Mouse (Mus musculus) liver, embryonic 13.5 days (tissue): ENCODE results near the gene 0610030E20Rik. TPM values are rescaled to one million over a fixed set of nuclear protein-coding genes. Genes with fewer than 3 reads are reported as not detected.

ENCODE experiments used
- ATAC-seq: fragments of 200-750 bp; cut with Nextera tagmentation; 2 replicates; pipeline ENCODE4 v1.8.0; 2017; ENCODE audit warnings: low read depth, mild to moderate bottlenecking, moderate number of reproducible peaks, moderate library complexity
- DNase-seq: peaks from one replicate; pipeline ENCODE4 v3.0.0; 2022
- H3K27ac ChIP-seq: fragments of 300-500 bp; sonication (generic); 2 replicates; pipeline ENCODE4 v1.5.1; 2015; ENCODE audit warnings: moderate library complexity, mild to moderate bottlenecking, inconsistent platforms
- H3K27me3 ChIP-seq: fragments of 300-500 bp; sonication (generic); 2 replicates; pipeline ENCODE4 v1.6.1; 2015; ENCODE audit warnings: mild to moderate bottlenecking, inconsistent platforms
- H3K36me3 ChIP-seq: fragments of 300-500 bp; sonication (generic); 2 replicates; pipeline ENCODE4 v1.6.1; 2015; ENCODE audit warnings: mild to moderate bottlenecking, inconsistent platforms
- H3K4me1 ChIP-seq: fragments of 300-500 bp; sonication (generic); replicated peaks from 2 replicates; pipeline ENCODE4 v1.6.1; 2015; ENCODE audit warnings: inconsistent platforms
- H3K4me2 ChIP-seq: fragments of 300-500 bp; sonication (generic); 2 replicates; pipeline ENCODE4 v1.6.1; 2015; ENCODE audit warnings: inconsistent platforms, mild to moderate bottlenecking, moderate library complexity
- H3K4me3 ChIP-seq: fragments of 300-500 bp; sonication (generic); replicated peaks from 2 replicates; pipeline ENCODE4 v1.5.1; 2015; ENCODE audit warnings: mild to moderate bottlenecking, inconsistent platforms
- H3K9ac ChIP-seq: fragments of 300-500 bp; sonication (generic); 2 replicates; pipeline ENCODE4 v1.6.1; 2015; ENCODE audit warnings: mild to moderate bottlenecking, inconsistent platforms
- H3K9me3 ChIP-seq: fragments of 300-500 bp; sonication (generic); replicated peaks from 2 replicates; pipeline ENCODE4 v1.6.1; 2016; ENCODE audit warnings: inconsistent platforms
- WGBS: fragments of 180-500 bp; shearing (Covaris S2); methylation state at CpG from one replicate; pipeline ENCODE4 v1.1.7; 2015; ENCODE audit not compliant: insufficient replicate concordance; 5-methylcytosine and 5-hydroxymethylcytosine counted together
- polyA plus RNA-seq: library from polyadenylated mRNA; unstranded; fragments of >200 nt; fragmentation: Nextera tagmentation; extraction: Ambion mirVana; gene quantifications from 2 replicates; pipeline ENCODE4 v1.2.1, GENCODE M21; 2015

0610030E20Rik gene
- polyA plus RNA-seq, 1 experiment from 2014 or later = 14.5 TPM

DNA sequence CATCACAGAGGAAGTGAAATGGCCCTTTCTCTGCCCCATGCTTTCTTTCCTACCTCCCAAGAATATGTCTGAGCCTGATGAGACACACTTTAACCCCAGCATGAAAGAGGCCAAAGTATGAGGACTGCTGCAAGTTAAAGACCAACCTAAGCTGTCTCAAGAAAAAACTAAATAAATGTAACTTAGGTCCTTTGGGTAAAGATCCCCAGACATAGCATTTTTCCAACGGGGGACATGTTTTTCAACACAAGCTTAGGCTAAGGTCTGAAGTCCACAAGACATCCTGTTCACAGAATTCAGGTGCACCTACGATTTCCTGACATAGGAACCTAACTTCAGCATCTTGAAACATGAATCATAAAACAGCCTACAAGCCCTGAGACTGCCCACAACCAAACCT is 3.1 kb downstream of the 0610030E20Rik start:
- peaks cover 20% of the 10 kb centered on the region for H3K27me3 ChIP-seq
- H3K27ac ChIP-seq = no peak overlapping the region
- H3K4me1 ChIP-seq = peaks cover 86% of the 10 kb centered on the region
- no peak for ATAC-seq
- H3K9ac ChIP-seq = no peak overlapping the region
- H3K4me2 ChIP-seq = no peak overlapping the region
- peaks cover 31% of the 10 kb centered on the region for H3K36me3 ChIP-seq
- H3K9me3 ChIP-seq = no peaks in the 10 kb centered on the region
- no peak overlapping the region for H3K4me3 ChIP-seq
- DNase-seq = no peak
- WGBS = 70% methylated on average over 2 of the region's 2 CpGs

GRCm38 (mm10) chr6:72352636-72353405 is 5.7 kb downstream of the 0610030E20Rik start:
- peaks cover 42% of the 10 kb centered on the region for H3K27me3 ChIP-seq
- no peak overlapping the region for H3K9ac ChIP-seq
- H3K4me1 ChIP-seq = peaks cover 89% of the 10 kb centered on the region
- H3K4me2 ChIP-seq = peak overlapping the region; percentile 7; the same call in 1 of the 2 replicates
- no peaks in the 10 kb centered on the region for H3K9me3 ChIP-seq
- ATAC-seq (no peak), DNase-seq (no peak)
- WGBS = 66% methylated on average over 5 of the region's 5 CpGs
- H3K4me3 ChIP-seq = no peak overlapping the region
- peaks cover 36% of the 10 kb centered on the region for H3K36me3 ChIP-seq
- peak overlapping the region; percentile 25; the same call in 1 of the 2 replicates for H3K27ac ChIP-seq

GRCm38 (mm10) chr6:72354025-72354424 is 6.9 kb downstream of the 0610030E20Rik start:
- no peak overlapping the region for H3K9ac ChIP-seq
- peaks cover 38% of the 10 kb centered on the region for H3K36me3 ChIP-seq
- peaks cover 89% of the 10 kb centered on the region for H3K4me1 ChIP-seq
- peak overlapping the region; percentile 73; the same call in 1 of the 2 replicates for H3K4me2 ChIP-seq
- H3K9me3 ChIP-seq = no peaks in the 10 kb centered on the region
- H3K27ac ChIP-seq = peak overlapping the region; percentile 25; the same call in 1 of the 2 replicates
- H3K27me3 ChIP-seq = peaks cover 44% of the 10 kb centered on the region
- H3K4me3 ChIP-seq = no peak overlapping the region
- WGBS = 76% methylated on average over 1 of the region's 1 CpGs
- ATAC-seq = no peak
- no peak for DNase-seq

DNA sequence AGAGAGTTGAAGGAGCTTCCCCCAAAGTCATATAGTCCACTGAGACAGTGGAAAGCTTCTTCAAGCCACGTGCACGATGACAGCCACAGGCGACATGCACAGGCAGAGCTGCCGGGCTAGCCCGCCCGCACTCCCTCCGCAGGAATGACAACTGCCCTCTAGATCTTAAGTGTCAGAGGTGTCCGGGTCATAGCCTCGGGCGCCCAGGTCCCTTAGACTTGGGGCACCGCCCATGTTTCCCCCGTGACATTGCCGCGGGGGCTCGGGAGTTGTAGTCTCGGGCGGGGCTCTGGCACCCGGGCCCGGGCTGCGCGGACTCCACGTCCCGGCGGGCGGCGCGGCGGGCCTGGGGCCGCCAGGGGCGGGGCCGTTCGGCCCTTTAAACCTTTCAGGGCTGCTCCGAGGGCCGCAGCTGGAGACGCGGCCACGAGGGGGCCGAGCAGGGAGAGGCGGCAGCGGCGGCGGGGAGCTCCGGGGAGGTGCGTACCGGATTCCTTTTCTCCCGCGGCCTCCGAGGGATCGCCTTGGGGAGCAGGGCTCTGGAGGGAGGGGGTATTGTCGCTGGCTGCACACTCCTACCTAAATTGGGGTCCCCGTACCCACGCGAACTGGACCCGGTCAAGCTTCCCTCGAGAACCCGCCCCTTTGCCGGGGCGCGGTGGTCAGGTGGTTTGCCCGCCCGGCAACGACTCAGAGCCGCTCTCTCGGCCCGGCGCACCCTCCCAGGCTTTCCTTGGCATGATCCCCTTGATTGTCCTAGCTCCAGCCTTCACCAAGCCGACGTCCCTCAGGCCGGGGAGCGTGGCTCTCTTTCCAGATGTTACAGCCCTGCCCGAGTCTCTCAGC is 8.2 kb downstream of the 0610030E20Rik start, which contains the start of gene Tmem150a:
Gene Tmem150a (plus strand): TSS at position 382 of the 846 bp plus-strand sequence.
- 1% methylated on average over 70 of the region's 71 CpGs for WGBS

DNA sequence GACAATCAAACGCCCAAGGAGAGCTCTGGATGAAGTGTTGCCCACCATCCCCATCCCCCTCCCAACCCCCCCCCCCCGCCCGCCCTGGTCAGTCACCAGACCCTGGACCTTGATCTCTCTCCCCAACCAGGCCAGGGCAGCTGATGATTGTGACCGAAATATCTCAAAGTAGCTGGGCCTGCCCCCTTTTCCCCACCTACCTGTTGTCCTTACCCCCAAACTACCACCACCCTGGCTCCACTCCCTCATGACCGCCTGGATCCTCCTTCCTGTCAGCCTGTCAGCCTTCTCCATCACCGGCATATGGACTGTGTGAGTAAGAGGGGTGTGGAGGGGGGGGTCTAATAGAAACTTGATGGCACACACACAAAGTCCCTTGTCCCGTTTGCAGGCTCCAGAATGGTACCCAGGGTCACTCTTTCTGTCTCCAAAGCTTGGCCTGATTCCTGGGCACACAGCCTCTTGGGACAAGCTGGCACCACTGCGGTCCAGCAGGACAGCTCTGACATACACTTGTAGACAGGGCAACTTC is 8.9 kb downstream of the 0610030E20Rik start:
- Histone ChIP-seq H3K9me3 (no peaks in the 10 kb centered on the region), H3K36me3 (peaks cover 39% of the 10 kb centered on the region), H3K4me1 (peaks cover 89% of the 10 kb centered on the region), H3K27me3 (peaks cover 44% of the 10 kb centered on the region), H3K4me3 (peak overlapping the region; percentile 60), H3K9ac (peak overlapping the region; percentile 57), H3K4me2 (peak overlapping the region; percentile 73), H3K27ac (peak overlapping the region; percentile 64)
- 53% methylated on average over 6 of the region's 8 CpGs for WGBS
- DNase-seq = no peak
- no peak for ATAC-seq

More for the DNA sequence above, 8.2 kb downstream of the 0610030E20Rik start, which contains the start of gene Tmem150a:
- Histone ChIP-seq H3K27ac (peak within 1 kb of the TSS; percentile 64), H3K27me3 (peaks cover 44% of the 10 kb centered on the region), H3K4me2 (peak within 1 kb of the TSS; percentile 73), H3K9me3 (no peaks in the 10 kb centered on the region), H3K4me3 (peak within 1 kb of the TSS; percentile 60), H3K4me1 (peaks cover 89% of the 10 kb centered on the region), H3K9ac (peak within 1 kb of the TSS; percentile 57), H3K36me3 (peaks cover 38% of the 10 kb centered on the region)
- ATAC-seq = peak; percentile 46
- peak; percentile 49 for DNase-seq

GRCm38 (mm10) chr6:72357164-72358079 is 10.3 kb downstream of the 0610030E20Rik start:
- Histone ChIP-seq H3K4me3 (no peak overlapping the region), H3K36me3 (peaks cover 35% of the 10 kb centered on the region), H3K27me3 (peaks cover 44% of the 10 kb centered on the region), H3K9ac (no peak overlapping the region), H3K27ac (no peak overlapping the region), H3K4me1 (peaks cover 85% of the 10 kb centered on the region), H3K4me2 (0 out of 2 replicates have a peak overlapping the region, but pooled peaks have one; percentile 73), H3K9me3 (no peaks in the 10 kb centered on the region)
- WGBS = 45% methylated on average over 5 of the region's 5 CpGs
- ATAC-seq (peak; percentile 55), DNase-seq (peak; percentile 77)

- DNase-seq = no peak
- Histone ChIP-seq H3K4me3 (no peak overlapping the region), H3K9me3 (no peaks in the 10 kb centered on the region), H3K36me3 (peaks cover 35% of the 10 kb centered on the region), H3K27ac (no peak overlapping the region), H3K4me1 (peaks cover 87% of the 10 kb centered on the region), H3K4me2 (0 out of 2 replicates have a peak overlapping the region, but pooled peaks have one; percentile 3), H3K9ac (no peak overlapping the region), H3K27me3 (peaks cover 43% of the 10 kb centered on the region)
- no peak for ATAC-seq
- 81% methylated on average over 10 of the region's 10 CpGs for WGBS
Measured at GRCm38 (mm10) chr6:72358086-72358764, 11.1 kb downstream of the 0610030E20Rik start.

DNA sequence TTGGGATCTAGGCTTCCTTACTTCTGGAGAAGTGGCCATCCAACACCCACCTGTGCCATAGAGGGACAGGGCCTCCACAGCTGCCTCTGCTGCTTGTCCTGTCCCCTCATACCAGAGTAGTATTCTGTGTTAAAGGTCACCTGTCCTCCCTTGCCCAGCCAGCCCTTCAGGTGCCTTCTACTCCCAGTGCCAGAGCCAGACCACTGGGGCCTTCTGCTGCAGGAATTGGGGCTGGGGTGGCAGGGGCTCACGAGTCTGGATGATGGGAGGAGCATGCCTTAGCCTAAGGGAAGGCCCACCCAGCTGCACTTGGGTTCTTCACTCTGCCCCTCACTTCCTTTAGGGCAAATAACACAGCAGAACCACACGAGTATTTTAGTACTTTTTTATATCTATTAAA is 12.2 kb downstream of the 0610030E20Rik start:
- 79% methylated on average over 2 of the region's 2 CpGs for WGBS
- peaks cover 35% of the 10 kb centered on the region for H3K36me3 ChIP-seq

DNA sequence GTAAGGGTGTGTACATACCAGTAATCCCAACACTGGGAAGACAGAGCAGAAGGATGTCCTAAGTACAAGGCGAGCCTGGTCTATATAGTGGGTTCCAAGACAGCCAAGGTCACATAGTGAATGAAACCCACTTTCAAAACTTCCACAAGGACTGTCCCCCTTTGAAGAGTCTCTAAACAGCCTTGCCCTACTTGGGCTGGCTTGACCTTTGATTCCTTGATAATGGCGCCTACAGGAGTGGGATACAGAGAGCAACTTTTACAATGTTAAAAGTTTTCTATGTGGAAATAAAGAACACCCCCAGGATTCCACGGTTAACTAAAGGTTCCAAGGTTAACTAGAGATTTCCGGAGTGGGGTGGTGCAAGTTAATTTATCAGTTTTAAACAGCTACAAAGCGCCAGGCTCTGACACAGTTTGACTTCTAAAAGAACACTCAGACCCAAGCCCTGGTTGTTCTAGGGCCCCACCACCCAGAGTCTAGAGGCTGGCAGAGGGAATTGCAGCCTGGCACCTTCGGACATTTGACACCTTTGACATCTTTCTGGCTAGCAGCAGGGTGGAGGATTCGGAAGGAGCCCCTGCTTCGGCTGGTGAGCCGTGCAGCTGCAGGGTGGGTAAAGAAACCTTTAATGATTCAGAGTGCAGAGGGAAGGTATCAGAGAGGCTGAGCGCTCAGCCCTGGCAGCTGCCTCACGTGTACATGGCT is 12.9 kb downstream of the 0610030E20Rik start:
- DNase-seq (no peak), ATAC-seq (no peak)
- peak overlapping the region; percentile 77 for H3K4me2 ChIP-seq
- peak overlapping the region; percentile 83; the same call in 1 of the 2 replicates for H3K9ac ChIP-seq
- peak overlapping the region; percentile 80; the same call in 1 of the 2 replicates for H3K4me3 ChIP-seq
- peaks cover 25% of the 10 kb centered on the region for H3K27me3 ChIP-seq
- no peaks in the 10 kb centered on the region for H3K9me3 ChIP-seq
- H3K36me3 ChIP-seq = peaks cover 35% of the 10 kb centered on the region
- H3K4me1 ChIP-seq = peaks cover 76% of the 10 kb centered on the region
- WGBS = 78% methylated on average over 11 of the region's 11 CpGs
- H3K27ac ChIP-seq = peak overlapping the region; percentile 89; the same call in 1 of the 2 replicates

More for the DNA sequence above, 12.2 kb downstream of the 0610030E20Rik start:
- Histone ChIP-seq H3K9ac (no peak overlapping the region), H3K27me3 (peaks cover 32% of the 10 kb centered on the region), H3K27ac (no peak overlapping the region; the same call in 1 of the 2 replicates), H3K4me1 (peaks cover 83% of the 10 kb centered on the region), H3K4me3 (no peak overlapping the region), H3K4me2 (no peak overlapping the region), H3K9me3 (no peaks in the 10 kb centered on the region)
- no peak for ATAC-seq
- no peak for DNase-seq
